Mouse (Mus musculus) small intestine, adult 2 months (tissue): ENCODE measurements around the gene Unc45a. TPM values are rescaled to one million over a fixed set of nuclear protein-coding genes. Genes with fewer than 3 reads are reported as not detected.

Source experiments
- H3K27ac ChIP-seq: fragments of 200-500 bp; 2 replicates; pipeline ENCODE4 v1.5.1; 2012; ENCODE audit warnings: low read depth, low read length, control low read depth, inconsistent platforms; ENCODE audit not compliant: insufficient read depth
- H3K27me3 ChIP-seq: fragments of 200-500 bp; 2 replicates; pipeline ENCODE4 v1.6.1; 2012; ENCODE audit warnings: mild to moderate bottlenecking, moderate library complexity, low read length, inconsistent platforms; ENCODE audit not compliant: control insufficient read depth, insufficient read depth
- H3K36me3 ChIP-seq: fragments of 200-500 bp; 2 replicates; pipeline ENCODE4 v1.6.1; 2012; ENCODE audit warnings: mild to moderate bottlenecking, low read length, control low read depth, inconsistent platforms; ENCODE audit not compliant: control insufficient read depth, insufficient read depth
- H3K4me1 ChIP-seq: fragments of 200-500 bp; 2 replicates; pipeline ENCODE4 v1.6.1; 2012; ENCODE audit warnings: low read length, inconsistent platforms, mixed read lengths; ENCODE audit not compliant: control insufficient read depth, insufficient read depth, insufficient read length
- H3K4me3 ChIP-seq: fragments of 200-500 bp; 2 replicates; pipeline ENCODE4 v1.5.1; 2012; ENCODE audit warnings: low read depth, mild to moderate bottlenecking, control low read depth, inconsistent platforms, low read length, moderate library complexity
- CTCF ChIP-seq: fragments of 200-500 bp; IDR thresholded peaks from 2 replicates; pipeline ENCODE4 v1.5.1; 2012; ENCODE audit warnings: low read depth, mild to moderate bottlenecking, control low read depth, inconsistent platforms, low read length, moderate library complexity, mixed read lengths; ENCODE audit not compliant: insufficient replicate concordance, insufficient read length; ENCODE audit errors: extremely low read depth
- POLR2A ChIP-seq: fragments of 200-500 bp; IDR thresholded peaks from 2 replicates; pipeline ENCODE4 v1.6.1; 2012; ENCODE audit warnings: low read depth, mild to moderate bottlenecking, control low read depth, inconsistent platforms, low read length, moderate library complexity
- whole genome bisulfite sequencing: fragments of 180-500 bp; shearing (Covaris S2); methylation state at CpG from one replicate; pipeline ENCODE4 v1.1.7; 2018; 5-methylcytosine and 5-hydroxymethylcytosine counted together
- polyA plus RNA-seq: library from polyadenylated mRNA; depleted of rRNA; stranded (reverse); fragments of >200 nt; gene quantifications from 2 replicates; pipeline ENCODE4 v1.2.3, GENCODE M21; 2012

Unc45a gene
- polyA plus RNA-seq, 1 experiment: 66.6 TPM

GRCm38 (mm10) chr7:80294764-80295648, 45.8 kb downstream of the Unc45a start:
- 3% methylated on average over 37 of the region's 37 CpGs for WGBS
- H3K4me1 ChIP-seq: peaks cover 8% of the 10 kb centered on the region; the same call in 1 of the 2 replicates
- peaks cover 5% of the 10 kb centered on the region; the same call in 1 of the 2 replicates for H3K36me3 ChIP-seq
- H3K27me3 ChIP-seq: no peaks in the 10 kb centered on the region
- TF ChIP-seq POLR2A: no peak
- TF ChIP-seq CTCF: no peak
- peak overlapping the region; percentile 81 for H3K4me3 ChIP-seq
- no peak overlapping the region for H3K27ac ChIP-seq

DNA sequence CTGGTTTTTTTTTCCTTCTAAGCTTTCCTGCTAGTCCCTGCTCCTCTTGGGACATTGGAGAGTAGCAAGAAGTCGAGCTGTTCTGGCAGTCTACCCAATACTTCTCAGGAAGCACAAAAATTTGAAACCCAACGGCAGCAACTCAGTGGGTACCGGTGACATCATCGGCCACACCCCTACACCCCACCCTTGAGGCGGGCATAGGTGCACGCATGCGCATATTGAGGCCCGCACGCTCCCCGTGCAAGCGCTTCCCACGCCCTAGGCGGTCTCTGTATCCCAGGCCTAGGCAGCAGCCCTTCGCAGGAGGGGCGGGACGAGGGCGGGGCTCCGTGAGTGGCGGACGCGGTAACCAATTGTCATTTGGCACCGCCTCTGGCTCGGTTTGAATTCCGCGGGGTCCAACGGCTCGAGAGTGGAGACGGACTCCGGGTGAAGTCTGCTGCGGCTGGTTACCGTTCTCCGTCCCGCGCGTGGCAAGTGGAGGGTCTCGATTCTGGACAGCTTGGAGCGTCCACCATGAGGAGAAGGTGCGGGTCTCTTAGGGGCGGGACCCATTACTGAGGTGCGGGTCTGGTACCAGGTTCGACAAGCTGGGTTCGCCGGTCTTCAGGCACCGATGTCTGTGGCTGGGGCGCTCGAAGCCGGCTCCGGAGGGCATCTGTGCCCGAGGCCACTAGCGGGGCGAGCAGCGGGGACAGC, 46.6 kb downstream of the Unc45a start, which contains the start of gene Prc1:
Gene Prc1 (plus strand): TSS at position 389 of the 702 bp plus-strand sequence.
- Histone ChIP-seq H3K27me3 (no peaks in the 10 kb centered on the region), H3K36me3 (peaks cover 8% of the 10 kb centered on the region; the same call in 1 of the 2 replicates), H3K27ac (peak within 1 kb of the TSS; percentile 37), H3K4me1 (peaks cover 2% of the 10 kb centered on the region; the same call in 1 of the 2 replicates), H3K4me3 (peak within 1 kb of the TSS; percentile 81)
- TF ChIP-seq POLR2A (peak; percentile 77), CTCF (no peak)
- under 1% methylated on average over 52 of the region's 52 CpGs for WGBS

DNA sequence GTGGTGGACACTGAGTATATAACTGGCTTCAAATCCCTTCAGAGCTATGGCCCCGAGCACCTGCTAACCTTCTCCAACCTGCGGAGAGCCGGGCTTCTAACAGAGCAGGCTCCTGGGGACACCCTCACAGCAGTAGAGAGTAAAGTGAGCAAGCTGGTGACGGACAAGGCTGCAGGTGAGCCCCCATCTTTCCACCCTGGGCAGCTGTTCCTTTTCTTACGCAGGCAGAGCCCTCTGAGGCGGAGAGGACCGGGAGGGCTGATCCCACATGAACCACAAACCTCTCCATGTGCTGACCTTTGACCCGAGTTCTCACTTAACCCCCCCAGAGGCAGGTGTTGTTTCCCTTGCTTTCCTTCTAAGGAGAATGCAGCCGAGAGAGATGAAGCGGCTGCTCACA, 53.1 kb downstream of the Unc45a start:
- H3K4me3 ChIP-seq: no peak overlapping the region
- 71% methylated on average over 10 of the region's 10 CpGs for WGBS
- peaks cover 52% of the 10 kb centered on the region for H3K36me3 ChIP-seq
- H3K4me1 ChIP-seq: peaks cover 9% of the 10 kb centered on the region; the same call in 1 of the 2 replicates
- no peaks in the 10 kb centered on the region for H3K27me3 ChIP-seq
- H3K27ac ChIP-seq: no peak overlapping the region
- TF ChIP-seq CTCF (no peak), POLR2A (no peak)

DNA sequence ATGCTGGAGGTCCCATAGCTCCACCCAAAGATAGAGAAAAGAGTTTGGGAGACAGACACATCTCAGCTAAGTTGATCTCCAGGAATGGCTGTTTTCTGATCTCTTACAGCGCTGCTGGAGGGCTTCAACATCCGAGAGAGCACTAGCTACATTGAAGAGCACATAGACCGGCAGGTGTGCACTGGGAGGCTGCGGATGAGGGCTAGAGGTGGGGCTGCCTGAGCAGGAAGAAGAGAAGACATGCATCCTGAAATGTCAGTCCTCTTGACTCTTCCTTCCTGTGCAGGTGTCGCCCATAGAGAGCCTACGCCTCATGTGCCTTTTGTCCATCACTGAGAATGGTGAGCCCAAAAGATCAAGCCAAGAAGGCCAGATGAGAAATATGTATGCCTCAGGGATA, 55.1 kb downstream of the Unc45a start:
- H3K4me3 ChIP-seq: no peak overlapping the region

GRCm38 (mm10) chr7:80284391-80284790, 56.4 kb downstream of the Unc45a start:
- TF ChIP-seq CTCF: no peak
- no peak for TF ChIP-seq POLR2A
- WGBS: 78% methylated on average over 5 of the region's 5 CpGs
- peak overlapping the region; percentile 56 for H3K27ac ChIP-seq

More for the DNA sequence above, 55.1 kb downstream of the Unc45a start:
- Histone ChIP-seq H3K27ac (no peak overlapping the region), H3K36me3 (peaks cover 52% of the 10 kb centered on the region), H3K4me1 (peaks cover 9% of the 10 kb centered on the region; the same call in 1 of the 2 replicates), H3K27me3 (no peaks in the 10 kb centered on the region)
- TF ChIP-seq POLR2A (no peak), CTCF (no peak)
- WGBS: 88% methylated on average over 6 of the region's 6 CpGs

DNA sequence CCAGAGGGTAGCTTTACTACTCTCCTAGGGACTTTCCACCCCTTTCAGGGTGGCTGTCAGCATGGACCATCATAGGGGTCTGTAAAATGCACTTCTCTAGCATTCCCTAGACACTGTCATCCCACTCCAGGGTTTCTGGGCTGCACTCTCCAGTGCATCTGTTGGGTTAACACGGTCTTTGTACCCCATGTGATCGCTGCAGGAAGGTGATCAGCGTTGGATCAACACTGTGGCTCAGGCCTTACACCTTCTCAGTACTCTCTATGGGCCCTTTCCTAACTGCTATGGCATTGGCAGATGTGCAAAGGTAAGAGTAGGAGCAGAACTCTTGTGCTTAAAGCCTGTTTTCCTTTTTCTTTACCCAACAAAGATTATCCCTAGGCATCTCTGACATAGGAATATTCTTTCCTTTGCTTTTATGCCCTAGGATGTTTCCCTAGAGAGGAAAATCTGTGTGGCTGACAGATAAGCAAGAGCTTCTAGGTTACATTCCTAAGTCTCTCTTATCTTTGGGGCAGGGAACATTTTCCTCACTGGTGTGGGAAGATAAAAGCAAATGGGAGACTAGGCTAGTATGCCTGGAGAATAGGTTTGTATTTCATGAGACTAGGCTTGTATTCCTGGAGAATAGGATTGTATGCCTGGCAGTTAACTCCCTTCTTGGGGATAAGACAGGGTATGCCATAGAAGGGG, 57.4 kb downstream of the Unc45a start:
- TF ChIP-seq POLR2A (no peak), CTCF (no peak)
- peak overlapping the region; percentile 68 for H3K27ac ChIP-seq

More at GRCm38 (mm10) chr7:80284391-80284790, 56.4 kb downstream of the Unc45a start:
- peaks cover 9% of the 10 kb centered on the region; the same call in 1 of the 2 replicates for H3K4me1 ChIP-seq
- peaks cover 54% of the 10 kb centered on the region for H3K36me3 ChIP-seq
- no peaks in the 10 kb centered on the region for H3K27me3 ChIP-seq
- no peak overlapping the region for H3K4me3 ChIP-seq

More for the DNA sequence above, 57.4 kb downstream of the Unc45a start:
- WGBS: 59% methylated on average over 3 of the region's 3 CpGs
- Histone ChIP-seq H3K4me3 (no peak overlapping the region), H3K4me1 (peaks cover 9% of the 10 kb centered on the region; the same call in 1 of the 2 replicates), H3K27me3 (no peaks in the 10 kb centered on the region), H3K36me3 (peaks cover 60% of the 10 kb centered on the region)
